Mouse (Mus musculus) CH12.LX (cell line): ENCODE data around the gene Fkbp11. TPM values are rescaled to one million over a fixed set of nuclear protein-coding genes. Genes with fewer than 3 reads are reported as not detected.
A peak's percentile ranks its signal among the peaks of the same experiment; 100 is the strongest.

Experiments used
- DNase-seq: peaks from one replicate; pipeline ENCODE4 v3.0.0-alpha.2; 2013; ENCODE audit errors: extremely low read depth
- H3K27ac ChIP-seq: 2 replicates; pipeline ENCODE4 v1.5.1; 2012; ENCODE audit warnings: low read depth, mild to moderate bottlenecking, control low read depth, moderate library complexity; ENCODE audit not compliant: insufficient read depth
- H3K27me3 ChIP-seq: replicated peaks from 2 replicates; pipeline ENCODE3; 2012; ENCODE audit warnings: inconsistent platforms
- H3K36me3 ChIP-seq, 2 experiments: replicated peaks in 1 of 2; 2 replicates each; pipeline versions ENCODE3 to v1.6.1; 2012; ENCODE audit warnings: inconsistent platforms in 1 of 2, low read length in 1 of 2, mild to moderate bottlenecking in 1 of 2, mixed read lengths in 1 of 2, moderate library complexity in 1 of 2; ENCODE audit not compliant: control insufficient read depth in 1 of 2, insufficient read depth in 1 of 2
- H3K4me1 ChIP-seq, 2 experiments: 2 replicates each; pipeline ENCODE4 v1.6.1; 2012; ENCODE audit warnings: inconsistent platforms in 1 of 2, moderate library complexity in 1 of 2; ENCODE audit not compliant: insufficient read depth in 2 of 2, control insufficient read depth in 1 of 2
- H3K4me2 ChIP-seq: 2 replicates; pipeline ENCODE4 v1.6.1; 2012; ENCODE audit warnings: low read depth, mild to moderate bottlenecking, control low read depth; ENCODE audit not compliant: poor library complexity, insufficient read depth, severe bottlenecking
- H3K4me3 ChIP-seq, 3 experiments: fragments of 150-350 bp in 1 of 3; sonication (generic) in 1 of 3; replicated peaks in 1 of 3; 2 replicates each; pipeline versions ENCODE3 to v1.5.1; 2011 to 2012; ENCODE audit warnings: low read depth in 2 of 3, low read length in 2 of 3, mild to moderate bottlenecking in 2 of 3, moderate library complexity in 2 of 3, control low read depth in 1 of 3, improper control_type of control experiment in 1 of 3, inconsistent platforms in 1 of 3, mixed read lengths in 1 of 3; ENCODE audit not compliant: poor library complexity in 1 of 3
- H3K79me2 ChIP-seq: replicated peaks from 2 replicates; pipeline ENCODE4 v1.6.1; 2012; ENCODE audit warnings: mild to moderate bottlenecking, moderate library complexity; ENCODE audit not compliant: control insufficient read depth, poor library complexity, insufficient read depth, severe bottlenecking; ENCODE audit errors: extremely low read depth
- H3K9ac ChIP-seq: 2 replicates; pipeline ENCODE4 v1.6.1; 2012; ENCODE audit warnings: low read depth, mild to moderate bottlenecking, control low read depth, moderate library complexity; ENCODE audit not compliant: insufficient read depth
- H3K9me3 ChIP-seq: replicated peaks from 2 replicates; pipeline ENCODE3; 2012; ENCODE audit warnings: low read length, inconsistent platforms, mixed read lengths
- BHLHE40 ChIP-seq: IDR thresholded peaks from 2 replicates; pipeline ENCODE4 v1.6.1; 2011; ENCODE audit warnings: mild to moderate bottlenecking, low read depth, low read length, improper control_type of control experiment
- CHD1 ChIP-seq: IDR thresholded peaks from 2 replicates; pipeline ENCODE4 v1.6.1; 2012; ENCODE audit warnings: low read depth, low read length, improper control_type of control experiment, inconsistent platforms
- CHD2 ChIP-seq: IDR thresholded peaks from 2 replicates; pipeline ENCODE4 v1.6.1; 2011; ENCODE audit warnings: low read length, improper control_type of control experiment
- CTCF ChIP-seq, 2 experiments: IDR thresholded peaks in 1 of 2; conservative IDR thresholded peaks in 1 of 2; 2 replicates each; pipeline ENCODE4 v1.5.1; 2011 to 2012; ENCODE audit warnings: low read depth in 2 of 2, low read length in 2 of 2, improper control_type of control experiment in 1 of 2, inconsistent platforms in 1 of 2, mild to moderate bottlenecking in 1 of 2, moderate library complexity in 1 of 2
- E2F4 ChIP-seq: IDR thresholded peaks from 2 replicates; pipeline ENCODE4 v1.6.1; 2011; ENCODE audit warnings: low read depth, low read length, improper control_type of control experiment; ENCODE audit not compliant: insufficient replicate concordance
- ELF1 ChIP-seq: IDR thresholded peaks from 2 replicates; pipeline ENCODE4 v1.6.1; 2014; ENCODE audit warnings: low read depth, mild to moderate bottlenecking, inconsistent platforms, low read length, improper control_type of control experiment
- EP300 ChIP-seq: IDR thresholded peaks from 2 replicates; pipeline ENCODE4 v1.6.1; 2011; ENCODE audit warnings: low read length, improper control_type of control experiment
- ETS1 ChIP-seq: conservative IDR thresholded peaks from 2 replicates; pipeline ENCODE4 v1.6.1; 2012; ENCODE audit warnings: low read depth, mild to moderate bottlenecking, inconsistent platforms, low read length, improper control_type of control experiment, moderate library complexity
- GABPA ChIP-seq: IDR thresholded peaks from 2 replicates; pipeline ENCODE4 v1.6.1; 2012; ENCODE audit warnings: low read depth, low read length, improper control_type of control experiment, inconsistent platforms; ENCODE audit not compliant: insufficient replicate concordance
- HCFC1 ChIP-seq: IDR thresholded peaks from 2 replicates; pipeline ENCODE4 v1.6.1; 2012; ENCODE audit warnings: low read depth, mild to moderate bottlenecking, inconsistent platforms, low read length, improper control_type of control experiment
- IRF4 ChIP-seq: IDR thresholded peaks from 2 replicates; pipeline ENCODE4 v1.6.1; 2014; ENCODE audit warnings: low read depth, mild to moderate bottlenecking, inconsistent platforms, low read length, improper control_type of control experiment
- JUN ChIP-seq: IDR thresholded peaks from 2 replicates; pipeline ENCODE4 v1.6.1; 2011; ENCODE audit warnings: low read depth, mild to moderate bottlenecking, low read length, improper control_type of control experiment, moderate library complexity; ENCODE audit not compliant: insufficient read depth
- JUND ChIP-seq: conservative IDR thresholded peaks from 2 replicates; pipeline ENCODE4 v1.6.1; 2011; ENCODE audit warnings: low read depth, low read length, improper control_type of control experiment
- KAT2A ChIP-seq: IDR thresholded peaks from 2 replicates; pipeline ENCODE4 v1.6.1; 2012; ENCODE audit warnings: low read length, improper control_type of control experiment, inconsistent platforms; ENCODE audit not compliant: insufficient replicate concordance
- MAFK ChIP-seq: IDR thresholded peaks from 2 replicates; pipeline ENCODE4 v1.6.1; 2011; ENCODE audit warnings: low read length, improper control_type of control experiment; ENCODE audit not compliant: insufficient replicate concordance
- MAX ChIP-seq: IDR thresholded peaks from 2 replicates; pipeline ENCODE4 v1.6.1; 2011; ENCODE audit warnings: low read length, improper control_type of control experiment
- MAZ ChIP-seq: IDR thresholded peaks from 2 replicates; pipeline ENCODE4 v1.6.1; 2012; ENCODE audit warnings: low read depth, mild to moderate bottlenecking, inconsistent platforms, low read length, improper control_type of control experiment, moderate library complexity
- MEF2A ChIP-seq: IDR thresholded peaks from 2 replicates; pipeline ENCODE4 v1.6.1; 2014; ENCODE audit warnings: low read depth, mild to moderate bottlenecking, inconsistent platforms, low read length, improper control_type of control experiment, borderline replicate concordance
- MXI1 ChIP-seq: IDR thresholded peaks from 2 replicates; pipeline ENCODE4 v1.6.1; 2011; ENCODE audit warnings: mild to moderate bottlenecking, low read depth, low read length, improper control_type of control experiment
- MYC ChIP-seq: IDR thresholded peaks from 2 replicates; pipeline ENCODE4 v1.6.1; 2011; ENCODE audit warnings: low read depth, mild to moderate bottlenecking, improper control_type of control experiment, low read length
- NELFE ChIP-seq: IDR thresholded peaks from 2 replicates; pipeline ENCODE4 v1.6.1; 2011; ENCODE audit warnings: low read depth, low read length, improper control_type of control experiment
- NRF1 ChIP-seq: IDR thresholded peaks from 2 replicates; pipeline ENCODE4 v1.6.1; 2014; ENCODE audit warnings: low read depth, mild to moderate bottlenecking, inconsistent platforms, low read length, improper control_type of control experiment, moderate library complexity
- PAX5 ChIP-seq: IDR thresholded peaks from 2 replicates; pipeline ENCODE4 v1.6.1; 2012; ENCODE audit warnings: low read length, inconsistent platforms, mixed read lengths
- POLR2A ChIP-seq: IDR thresholded peaks from 2 replicates; pipeline ENCODE4 v1.6.1; 2011; ENCODE audit warnings: low read depth, mild to moderate bottlenecking, improper control_type of control experiment, low read length
- POLR2AphosphoS2 ChIP-seq: IDR thresholded peaks from 2 replicates; pipeline ENCODE4 v1.6.1; 2011; ENCODE audit warnings: low read depth, low read length, improper control_type of control experiment
- RAD21 ChIP-seq: IDR thresholded peaks from 2 replicates; pipeline ENCODE4 v1.6.1; 2011; ENCODE audit warnings: low read depth, mild to moderate bottlenecking, low read length, improper control_type of control experiment, moderate library complexity
- RCOR1 ChIP-seq: conservative IDR thresholded peaks from 2 replicates; pipeline ENCODE4 v1.6.1; 2012; ENCODE audit warnings: low read depth, mild to moderate bottlenecking, inconsistent platforms, low read length, improper control_type of control experiment
- SIN3A ChIP-seq: IDR thresholded peaks from 2 replicates; pipeline ENCODE4 v1.6.1; 2012; ENCODE audit warnings: low read length, improper control_type of control experiment, inconsistent platforms
- SMC3 ChIP-seq: IDR thresholded peaks from 2 replicates; pipeline ENCODE4 v1.6.1; 2011; ENCODE audit warnings: low read depth, low read length, improper control_type of control experiment
- TBP ChIP-seq: conservative IDR thresholded peaks from 2 replicates; pipeline ENCODE4 v1.6.1; 2011; ENCODE audit warnings: low read depth, low read length, improper control_type of control experiment
- TCF12 ChIP-seq: IDR thresholded peaks from 2 replicates; pipeline ENCODE4 v1.6.1; 2014; ENCODE audit warnings: low read depth, mild to moderate bottlenecking, inconsistent platforms, low read length, improper control_type of control experiment
- UBTF ChIP-seq: IDR thresholded peaks from 2 replicates; pipeline ENCODE4 v1.6.1; 2012; ENCODE audit warnings: low read depth, mild to moderate bottlenecking, inconsistent platforms, low read length, improper control_type of control experiment, moderate library complexity
- USF1 ChIP-seq: IDR thresholded peaks from 2 replicates; pipeline ENCODE4 v1.6.1; 2014; ENCODE audit warnings: low read depth, mild to moderate bottlenecking, inconsistent platforms, low read length, improper control_type of control experiment
- USF2 ChIP-seq: conservative IDR thresholded peaks from 2 replicates; pipeline ENCODE4 v1.6.1; 2011; ENCODE audit warnings: low read depth, low read length, improper control_type of control experiment
- ZC3H11A ChIP-seq: IDR thresholded peaks from 2 replicates; pipeline ENCODE4 v1.6.1; 2012; ENCODE audit warnings: low read depth, mild to moderate bottlenecking, inconsistent platforms, low read length, improper control_type of control experiment
- ZKSCAN1 ChIP-seq: IDR thresholded peaks from 2 replicates; pipeline ENCODE4 v1.6.1; 2012; ENCODE audit warnings: low read depth, inconsistent platforms, low read length, improper control_type of control experiment, borderline replicate concordance
- ZMIZ1 ChIP-seq: IDR thresholded peaks from 2 replicates; pipeline ENCODE4 v1.6.1; 2012; ENCODE audit warnings: low read depth, mild to moderate bottlenecking, inconsistent platforms, low read length, improper control_type of control experiment
- ZNF384 ChIP-seq: IDR thresholded peaks from 2 replicates; pipeline ENCODE4 v1.6.1; 2012; ENCODE audit warnings: low read depth, low read length, improper control_type of control experiment, inconsistent platforms
- dilution Hi-C: fragments of 300-500 bp; cut with MboI; formaldehyde crosslinking; loops from 2 replicates; pipeline ENCODE4 v1.14.3; 2020; ENCODE audit warnings: low sequenced_read_pairs; ENCODE audit not compliant: extremely low pct_unique_long_range_greater_than_20kb, extremely low pct_ligation_motif_present
- in situ Hi-C: fragments of 300-500 bp; cut with MboI; formaldehyde crosslinking; loops from 3 replicates; pipeline ENCODE4 v1.14.3; 2019; ENCODE audit warnings: low sequenced_read_pairs, low pct_ligation_motif_present, low pct_unique_long_range_greater_than_20kb, mixed read lengths
- polyA plus RNA-seq: library from polyadenylated mRNA; unstranded; fragments of >175 nt; gene quantifications from 2 replicates; pipeline ENCODE4 v1.2.1, GENCODE M21; 2012; ENCODE audit warnings: low read depth; ENCODE audit not compliant: insufficient read length
- total RNA-seq, 2 experiments: library from RNA; depleted of rRNA; stranded (reverse); fragments of 300-350 nt in 1 of 2; fragments of >200 nt in 1 of 2; gene quantifications; 2 replicates each; pipeline ENCODE4 v1.2.3; 2012 to 2014

Gene Fkbp11
- total and polyA plus RNA-seq, 3 experiments: 21.0 to 75.0 (median 22.2) TPM

DNA sequence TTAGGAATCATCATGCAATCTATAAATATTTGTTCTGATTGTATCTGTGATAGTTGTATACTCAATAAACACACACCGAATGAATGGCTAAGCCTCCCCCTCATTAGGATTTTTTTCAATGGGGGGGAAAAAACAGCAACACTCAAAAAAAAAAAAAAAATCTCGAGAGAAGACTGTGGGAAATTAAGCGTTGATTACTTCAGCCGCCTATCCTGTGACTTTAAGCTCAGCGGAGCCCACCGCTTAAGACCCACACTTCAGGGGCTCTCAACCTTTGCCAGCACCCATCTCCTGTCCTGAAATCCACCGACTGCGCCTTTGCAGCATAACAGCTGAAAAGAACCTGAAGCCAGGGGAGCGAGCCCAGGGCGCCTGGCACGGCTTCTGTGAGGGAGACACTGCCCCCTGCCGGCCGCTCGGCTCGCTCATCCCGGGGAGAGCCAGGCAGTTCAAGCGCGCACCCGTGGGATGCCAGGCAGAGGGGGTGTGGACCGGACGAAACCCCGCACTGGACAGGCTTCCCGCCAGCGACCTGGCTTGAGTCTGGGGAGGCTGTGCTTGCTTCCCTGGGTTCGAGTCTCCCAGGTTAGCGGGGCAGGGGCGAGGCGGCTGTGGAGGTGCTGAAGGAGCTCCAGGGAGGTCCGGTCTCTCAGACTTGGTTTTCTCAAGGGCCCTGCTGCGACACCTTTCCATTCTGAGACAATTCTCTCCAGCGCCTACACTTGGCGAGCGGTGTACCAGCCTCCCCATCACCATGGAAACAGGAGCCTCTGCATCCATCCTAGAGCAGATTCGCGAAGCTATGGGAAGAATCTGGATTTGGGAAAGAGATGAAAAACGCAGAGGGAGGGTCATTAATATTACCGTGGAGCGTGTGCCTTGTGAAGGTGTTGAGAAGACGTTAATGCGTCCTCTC is 28.6 kb downstream of the Fkbp11 start:
- H3K4me3 ChIP-seq: no peak overlapping the region
- peak overlapping the region; percentile 84 for H3K4me2 ChIP-seq
- in situ Hi-C loops: no loop called here
- H3K79me2 ChIP-seq: no peaks in the 10 kb centered on the region
- dilution Hi-C loops: no loop called here
- peaks cover 2% of the 10 kb centered on the region for H3K9me3 ChIP-seq
- no peak overlapping the region for H3K27ac ChIP-seq
- H3K36me3 ChIP-seq: no peaks in the 10 kb centered on the region
- peaks cover 76% of the 10 kb centered on the region for H3K27me3 ChIP-seq
- H3K9ac ChIP-seq: no peak overlapping the region
- DNase-seq: peak; percentile 85
- TF ChIP-seq PAX5 (no peak), MAFK (no peak), POLR2AphosphoS2 (no peak), SIN3A (peak; percentile 54; the same call in 1 of the 2 replicates), MEF2A (peak; percentile 36; the same call in 1 of the 2 replicates), JUN (no peak), ETS1 (no peak), TBP (no peak), IRF4 (no peak), USF1 (no peak), E2F4 (no peak), BHLHE40 (0 out of 2 replicates have a peak, but pooled peaks have one; percentile 24), HCFC1 (no peak), ELF1 (no peak), CHD2 (no peak), RCOR1 (no peak), MAX (no peak), ZC3H11A (peak; percentile 25; the same call in 1 of the 2 replicates), TCF12 (peak; percentile 27; the same call in 1 of the 2 replicates), EP300 (no peak), ZNF384 (peak; percentile 77), CTCF (conservative IDR thresholded peaks at IDR 0.05 in 1 of 2, IDR thresholded peaks at IDR 0.05 in 1 of 2; ENCODE audit: low read depth in 2 of 2, low read length in 2 of 2) (peak; percentile 43 to 94; a peak in 3 of 4 replicates), KAT2A (no peak), ZKSCAN1 (no peak), JUND (no peak), MXI1 (peak; percentile 39; the same call in 1 of the 2 replicates), POLR2A (no peak), MAZ (no peak), GABPA (no peak), USF2 (no peak), MYC (no peak), ZMIZ1 (no peak), UBTF (0 out of 2 replicates have a peak, but pooled peaks have one; percentile 63), NRF1 (no peak), SMC3 (peak; percentile 93), NELFE (0 out of 2 replicates have a peak, but pooled peaks have one; percentile 31), CHD1 (no peak), RAD21 (peak; percentile 72)
- TF ChIP-seq, all 38 proteins: peak for 12
- peaks cover 4 to 12% of the 10 kb centered on the region in 2 experiments; a peak in 3 of 4 replicates for H3K4me1 ChIP-seq
